Mouse (Mus musculus) heart, adult 2 months (tissue): ENCODE measurements at regions not wholly inside any gene's neighbourhood (a gene's known extent, or its start where the extent isn't known, plus 50 kb on each side); places are given as distances from the start of the nearest gene placed in this dataset.
"Not testable (repeated sequence)": the region's sequence is repeated elsewhere in the genome, so short reads cannot be mapped to it uniquely, and the experiment has no call there.

Source experiments
- DNase-seq, 2 experiments: peaks; one replicate each; pipeline ENCODE4 v3.0.0; 2021
- H3K27ac ChIP-seq: fragments of 200-600 bp; 2 replicates; pipeline ENCODE4 v1.8.1; 2022
- H3K27me3 ChIP-seq: fragments of 200-500 bp; 2 replicates; pipeline ENCODE4 v1.6.1; 2012; ENCODE audit warnings: mild to moderate bottlenecking, low read length, inconsistent platforms, mixed read lengths; ENCODE audit not compliant: control insufficient read depth, insufficient read depth
- H3K36me3 ChIP-seq: fragments of 200-500 bp; 2 replicates; pipeline ENCODE4 v1.6.1; 2012; ENCODE audit warnings: low read length, inconsistent platforms; ENCODE audit not compliant: control insufficient read depth, insufficient read depth
- H3K4me1 ChIP-seq: fragments of 200-500 bp; 2 replicates; pipeline ENCODE4 v1.6.1; 2011; ENCODE audit warnings: low read length; ENCODE audit not compliant: control insufficient read depth, insufficient read depth
- H3K4me3 ChIP-seq: fragments of 200-600 bp; 2 replicates; pipeline ENCODE4 v1.8.1; 2022
- H3K79me2 ChIP-seq: fragments of 200-500 bp; replicated peaks from 2 replicates; pipeline ENCODE4 v1.6.1; 2012; ENCODE audit warnings: mild to moderate bottlenecking, inconsistent platforms, low read length, moderate library complexity, mixed read lengths; ENCODE audit not compliant: control insufficient read depth, insufficient read depth
- H3K9ac ChIP-seq: fragments of 200-500 bp; 2 replicates; pipeline ENCODE4 v1.6.1; 2012; ENCODE audit warnings: low read depth, mild to moderate bottlenecking, control low read depth, inconsistent platforms, low read length, mixed read lengths
- CTCF ChIP-seq: fragments of 200-600 bp; IDR thresholded peaks from 2 replicates; pipeline ENCODE4 v1.8.1; 2022; ENCODE audit warnings: antibody characterized with exemption, mild to moderate bottlenecking, moderate library complexity
- EP300 ChIP-seq: fragments of 200-500 bp; IDR thresholded peaks from 2 replicates; pipeline ENCODE4 v1.6.1; 2011; ENCODE audit warnings: low read depth, low read length, control low read depth; ENCODE audit not compliant: insufficient read depth
- POLR2A ChIP-seq: fragments of 200-500 bp; IDR thresholded peaks from 2 replicates; pipeline ENCODE4 v1.6.1; 2011; ENCODE audit warnings: mild to moderate bottlenecking, low read depth, low read length, control low read depth; ENCODE audit not compliant: insufficient read depth
- WGBS: fragments of 180-500 bp; shearing (Covaris S2); methylation state at CpG from one replicate; pipeline ENCODE4 v1.1.7; 2018; 5-methylcytosine and 5-hydroxymethylcytosine counted together
- intact Hi-C: fragments of 180-260 bp; cut with DNase I; formaldehyde crosslinking; loops from one replicate; pipeline ENCODE4 v1.15.1; 2025

DNA sequence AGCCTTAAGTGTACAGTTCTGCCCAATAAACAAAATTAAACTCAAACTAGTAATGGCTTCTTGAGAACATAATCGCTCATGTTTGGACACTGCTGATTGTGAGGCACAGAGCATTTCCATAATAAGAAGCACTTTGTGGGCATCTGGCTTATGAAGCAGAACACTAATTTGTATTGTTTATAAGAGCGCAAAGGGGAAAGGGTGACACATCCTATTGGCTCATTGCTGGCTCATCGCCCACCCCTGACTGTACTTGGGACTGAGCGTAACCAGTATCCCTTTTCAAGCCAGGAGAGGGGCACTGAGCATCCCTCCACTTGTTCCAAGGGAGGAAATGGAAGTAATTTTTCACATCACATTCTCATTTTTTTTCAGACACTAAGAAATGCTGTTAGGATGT lies 288.0 kb downstream of the Sfmbt2 start:
- 77% methylated on average over 4 of the region's 4 CpGs for WGBS
- TF ChIP-seq EP300 (no peak), POLR2A (no peak), CTCF (no peak)
- Histone ChIP-seq H3K4me1 (no peaks in the 10 kb centered on the region), H3K27me3 (no peaks in the 10 kb centered on the region), H3K79me2 (no peaks in the 10 kb centered on the region), H3K27ac (no peak overlapping the region), H3K36me3 (no peaks in the 10 kb centered on the region), H3K9ac (no peak overlapping the region), H3K4me3 (no peak overlapping the region)
- no peak for DNase-seq
- intact Hi-C loops, result no loop called here

DNA sequence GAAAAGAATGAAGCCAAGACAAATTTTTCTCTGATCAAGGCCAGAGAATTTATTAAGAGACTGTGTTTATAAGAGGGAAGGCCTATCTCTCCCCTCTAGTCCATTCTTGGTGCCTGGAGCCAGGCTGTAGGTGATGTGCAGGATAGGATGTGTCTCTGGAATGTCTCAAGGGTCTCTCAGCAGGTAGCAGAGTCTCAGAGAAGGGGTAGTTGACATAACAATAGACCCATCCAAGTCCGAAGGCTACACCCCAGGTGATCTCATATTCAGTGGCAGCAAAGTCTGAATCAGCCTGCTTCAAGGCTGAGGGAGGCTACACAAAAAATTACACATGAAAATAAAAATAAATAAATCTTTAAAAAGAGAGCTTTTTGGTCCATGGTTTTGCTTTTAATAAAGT lies 297.6 kb downstream of the Sfmbt2 start:
- DNase-seq, H3K36me3 ChIP-seq, H3K9ac ChIP-seq, H3K79me2 ChIP-seq, H3K27me3 ChIP-seq, H3K4me1 ChIP-seq, H3K27ac ChIP-seq, H3K4me3 ChIP-seq, intact Hi-C loops: not testable (repeated sequence)
- WGBS, result 63% methylated on average over 1 of the region's 1 CpGs

DNA sequence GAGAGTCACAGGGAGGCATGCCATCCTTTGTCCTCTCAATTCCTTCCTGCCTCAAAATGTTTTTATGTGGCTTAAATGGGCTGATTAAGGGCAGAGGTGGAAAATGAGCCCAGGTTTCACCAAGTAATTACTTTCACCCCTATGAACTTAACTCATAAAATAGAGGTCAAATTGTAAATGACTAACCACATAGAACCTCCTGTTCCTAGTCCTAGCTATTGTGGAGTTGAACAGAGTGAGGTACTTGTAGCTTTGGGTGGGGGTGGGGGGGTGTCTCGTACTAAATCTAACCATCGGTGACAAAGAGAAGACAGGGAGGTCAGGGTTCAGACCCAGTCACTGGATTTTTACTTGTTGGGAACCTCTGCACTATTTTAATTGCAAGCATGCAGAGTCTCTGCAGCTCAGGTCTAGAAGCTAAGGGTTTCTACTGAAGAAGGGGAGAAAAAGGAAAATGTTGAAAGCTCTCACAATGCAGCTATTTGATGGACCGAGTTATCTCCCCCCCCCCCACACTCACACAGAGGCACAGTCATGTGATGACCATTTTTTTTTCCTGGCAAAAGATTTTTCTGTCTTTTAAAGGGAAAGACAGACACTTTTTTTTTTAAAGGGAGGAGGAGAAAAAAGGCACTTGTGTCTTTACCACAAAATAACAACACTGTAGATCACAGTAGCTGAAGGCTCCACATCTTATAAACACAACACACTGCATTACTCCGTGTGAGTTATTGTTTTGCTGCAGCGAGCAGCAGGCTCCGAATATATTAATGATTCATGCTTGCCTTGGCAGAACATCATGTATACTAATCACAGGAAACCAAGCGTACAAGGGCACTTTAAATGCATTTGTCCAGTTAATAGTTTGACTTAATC lies 300.4 kb downstream of the Sfmbt2 start:
- Histone ChIP-seq H3K36me3 (no peaks in the 10 kb centered on the region), H3K27me3 (no peaks in the 10 kb centered on the region), H3K4me1 (no peaks in the 10 kb centered on the region; the same call in 1 of the 2 replicates), H3K79me2 (no peaks in the 10 kb centered on the region), H3K9ac (no peak overlapping the region), H3K4me3 (no peak overlapping the region), H3K27ac (no peak overlapping the region)
- TF ChIP-seq POLR2A (no peak), EP300 (no peak), CTCF (no peak)
- DNase-seq, result no peak
- 45% methylated on average over 7 of the region's 7 CpGs for WGBS
- intact Hi-C loops, result no loop called here

DNA sequence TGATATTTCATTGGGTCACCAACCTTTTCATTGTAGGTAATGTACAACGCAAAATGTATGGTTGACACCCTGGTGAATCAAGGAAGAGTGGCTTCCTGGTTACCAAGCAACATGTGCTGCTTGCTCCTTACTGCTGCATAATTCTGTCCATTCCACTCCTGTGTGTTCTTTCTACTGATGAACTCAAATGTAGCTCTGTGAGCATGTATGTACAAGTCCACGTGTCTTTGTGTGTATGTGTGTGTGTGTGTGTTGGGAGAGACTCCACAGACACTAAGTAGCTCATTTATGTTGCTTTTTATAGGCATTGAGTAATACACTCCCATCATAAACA lies 301.0 kb downstream of the Sfmbt2 start:
- no peak overlapping the region for H3K27ac ChIP-seq
- intact Hi-C loops, result no loop called here
- TF ChIP-seq EP300, result no peak
- TF ChIP-seq POLR2A, result no peak
- TF ChIP-seq CTCF, result no peak
- no peak overlapping the region for H3K4me3 ChIP-seq
- H3K4me1 ChIP-seq, result no peaks in the 10 kb centered on the region; the same call in 1 of the 2 replicates
- H3K36me3 ChIP-seq, result no peaks in the 10 kb centered on the region
- H3K79me2 ChIP-seq, result no peaks in the 10 kb centered on the region
- 68% methylated on average over 2 of the region's 2 CpGs for WGBS
- DNase-seq, result no peak
- no peak overlapping the region for H3K9ac ChIP-seq
- no peaks in the 10 kb centered on the region for H3K27me3 ChIP-seq

DNA sequence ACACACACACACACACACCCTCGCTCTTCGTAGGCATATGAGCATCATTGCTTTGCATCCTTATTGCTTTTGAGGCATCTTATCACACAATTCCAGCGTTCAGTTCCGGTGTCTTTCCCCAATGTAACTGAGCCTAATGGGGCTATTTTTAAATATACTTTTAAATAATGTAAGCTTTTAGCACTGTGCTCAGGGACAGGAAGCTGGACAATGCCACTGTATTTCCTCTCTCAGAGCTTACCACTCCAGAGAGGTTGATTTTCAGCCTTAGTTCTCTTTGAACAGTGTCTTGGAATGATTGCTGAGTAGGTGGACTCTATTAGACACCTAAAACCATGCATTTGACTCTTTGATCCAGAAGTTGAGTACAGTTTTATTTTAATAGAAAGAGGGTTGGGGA lies 301.9 kb downstream of the Sfmbt2 start:
- Histone ChIP-seq H3K27ac (no peak overlapping the region), H3K79me2 (no peaks in the 10 kb centered on the region), H3K27me3 (no peaks in the 10 kb centered on the region), H3K36me3 (no peaks in the 10 kb centered on the region), H3K9ac (no peak overlapping the region), H3K4me1 (no peaks in the 10 kb centered on the region; the same call in 1 of the 2 replicates), H3K4me3 (no peak overlapping the region)
- 29% methylated on average over 4 of the region's 4 CpGs for WGBS
- TF ChIP-seq POLR2A (no peak), CTCF (no peak), EP300 (no peak)
- intact Hi-C loops, result no loop called here
- no peak for DNase-seq

DNA sequence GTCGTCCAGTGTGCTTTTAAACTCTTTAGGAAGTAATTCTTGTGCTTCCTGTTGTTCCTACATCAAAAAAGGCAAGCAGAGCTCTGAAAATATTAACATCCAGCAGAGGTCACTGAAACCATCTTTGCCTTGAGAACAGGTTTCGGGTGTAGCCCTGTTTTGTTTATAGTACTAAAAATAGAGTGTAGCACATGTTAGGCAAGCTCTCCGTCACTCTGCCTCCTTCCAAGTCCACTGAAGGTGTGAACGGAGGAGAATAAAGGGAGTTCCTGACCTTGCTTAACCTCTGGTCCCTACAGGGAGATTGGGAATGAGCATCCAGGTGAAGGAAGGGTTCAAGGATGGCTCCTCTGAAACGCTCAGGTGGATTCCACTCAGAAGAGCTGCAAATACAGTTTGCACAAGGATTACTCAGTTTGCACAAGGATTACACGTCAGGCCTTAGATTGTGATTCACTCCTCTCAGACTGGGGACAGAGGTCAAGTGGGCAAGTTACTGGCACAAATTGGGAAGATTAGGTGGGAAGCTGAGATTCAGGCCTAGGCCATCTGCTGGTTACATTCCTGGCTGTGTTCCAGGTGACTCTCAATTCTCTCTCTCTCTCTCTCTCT lies 304.5 kb downstream of the Sfmbt2 start:
- no peak overlapping the region for H3K9ac ChIP-seq
- DNase-seq, result no peak
- no peak overlapping the region for H3K4me3 ChIP-seq

More for the DNA sequence above, 304.5 kb downstream of the Sfmbt2 start:
- no peaks in the 10 kb centered on the region for H3K36me3 ChIP-seq
- H3K79me2 ChIP-seq, result no peaks in the 10 kb centered on the region
- no peak overlapping the region for H3K27ac ChIP-seq
- TF ChIP-seq POLR2A (no peak), EP300 (no peak), CTCF (no peak)
- H3K27me3 ChIP-seq, result no peaks in the 10 kb centered on the region
- no peaks in the 10 kb centered on the region; the same call in 1 of the 2 replicates for H3K4me1 ChIP-seq
- 25% methylated on average over 6 of the region's 6 CpGs for whole genome bisulfite sequencing
- intact Hi-C loops, result no loop called here
